Mouse (Mus musculus) limb, embryonic 13.5 days (tissue): ENCODE results near the gene Fcgrt. TPM values are rescaled to one million over a fixed set of nuclear protein-coding genes. Genes with fewer than 3 reads are reported as not detected.
"Not testable (repeated sequence)": the region's sequence is repeated elsewhere in the genome, so short reads cannot be mapped to it uniquely, and the experiment has no call there.

ENCODE experiments used
- ATAC-seq: fragments of 200-750 bp; cut with Nextera tagmentation; 2 replicates; pipeline ENCODE4 v1.8.0; 2017; ENCODE audit warnings: low read depth, moderate number of reproducible peaks, moderate TSS enrichment; ENCODE audit not compliant: low FRiP score
- H3K27ac ChIP-seq: fragments of 300-500 bp; sonication (generic); 2 replicates; pipeline ENCODE4 v1.5.1; 2015; ENCODE audit warnings: inconsistent platforms, mild to moderate bottlenecking, moderate library complexity
- H3K27me3 ChIP-seq: fragments of 300-500 bp; sonication (generic); 2 replicates; pipeline ENCODE4 v1.6.1; 2015; ENCODE audit warnings: mild to moderate bottlenecking, inconsistent platforms
- H3K36me3 ChIP-seq: fragments of 300-500 bp; sonication (generic); 2 replicates; pipeline ENCODE4 v1.6.1; 2015; ENCODE audit warnings: inconsistent platforms, mild to moderate bottlenecking, moderate library complexity
- H3K4me1 ChIP-seq: fragments of 300-500 bp; sonication (generic); 2 replicates; pipeline ENCODE4 v1.6.1; 2015; ENCODE audit warnings: inconsistent platforms
- H3K4me2 ChIP-seq: fragments of 300-500 bp; sonication (generic); replicated peaks from 2 replicates; pipeline ENCODE4 v1.6.1; 2015; ENCODE audit warnings: inconsistent platforms, mild to moderate bottlenecking, moderate library complexity
- H3K4me3 ChIP-seq: fragments of 300-500 bp; sonication (generic); 2 replicates; pipeline ENCODE4 v1.5.1; 2015; ENCODE audit warnings: moderate library complexity, mild to moderate bottlenecking, inconsistent platforms
- H3K9ac ChIP-seq: fragments of 300-500 bp; sonication (generic); 2 replicates; pipeline ENCODE4 v1.6.1; 2015; ENCODE audit warnings: mild to moderate bottlenecking, inconsistent platforms
- H3K9me3 ChIP-seq: fragments of 300-500 bp; sonication (generic); 2 replicates; pipeline ENCODE4 v1.6.1; 2016; ENCODE audit warnings: inconsistent platforms
- WGBS: fragments of 180-500 bp; shearing (Covaris S2); methylation state at CpG from one replicate; pipeline ENCODE4 v1.1.7; 2015; 5-methylcytosine and 5-hydroxymethylcytosine counted together
- polyA plus RNA-seq: library from polyadenylated mRNA; unstranded; fragments of >200 nt; fragmentation: Nextera tagmentation; extraction: Ambion mirVana; gene quantifications from 2 replicates; pipeline ENCODE4 v1.2.1, GENCODE M21; 2015

Gene Fcgrt
- polyA plus RNA-seq, 1 experiment from 2014 or later: 44.0 TPM

DNA sequence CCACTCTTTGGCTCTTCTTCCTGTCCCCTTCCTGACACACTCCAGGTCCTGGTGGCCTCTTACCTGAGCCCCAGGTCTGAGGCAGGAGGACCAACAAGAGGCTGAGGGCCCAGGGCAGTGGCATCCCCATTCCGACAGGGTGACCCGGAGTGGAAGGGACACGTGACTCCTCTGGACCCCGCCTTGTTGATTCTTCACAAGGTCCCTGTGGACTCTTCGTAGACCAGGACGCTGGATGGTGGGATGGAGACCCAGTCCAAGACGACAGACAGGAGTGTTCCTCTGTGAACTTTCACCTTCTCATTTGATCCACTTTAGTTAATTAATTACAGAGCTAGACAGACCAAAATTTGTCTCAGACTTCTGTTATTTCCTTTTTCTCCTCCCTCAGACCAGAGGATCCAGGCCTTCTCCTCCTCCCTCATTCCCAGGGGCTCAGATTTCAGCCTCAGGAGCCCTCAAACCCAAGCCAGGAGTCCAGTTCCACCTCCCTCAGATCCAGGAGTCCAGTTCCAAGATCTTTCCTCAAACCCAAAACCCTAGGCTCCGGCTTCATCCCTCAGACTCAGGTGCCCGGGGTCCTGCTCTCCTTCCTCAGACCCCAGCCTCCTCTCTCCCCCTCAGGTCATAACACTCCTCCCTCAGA is 588 bp downstream of the Fcgrt start:
- Histone ChIP-seq H3K9me3 (no peaks in the 10 kb centered on the region), H3K4me2 (peak overlapping the region; percentile 59), H3K36me3 (peaks cover 9% of the 10 kb centered on the region), H3K4me3 (peak overlapping the region; percentile 34), H3K9ac (peak overlapping the region; percentile 61), H3K4me1 (peaks cover 24% of the 10 kb centered on the region), H3K27me3 (no peaks in the 10 kb centered on the region), H3K27ac (peak overlapping the region; percentile 92)
- WGBS: 66% methylated on average over 9 of the region's 9 CpGs
- no peak for ATAC-seq

DNA sequence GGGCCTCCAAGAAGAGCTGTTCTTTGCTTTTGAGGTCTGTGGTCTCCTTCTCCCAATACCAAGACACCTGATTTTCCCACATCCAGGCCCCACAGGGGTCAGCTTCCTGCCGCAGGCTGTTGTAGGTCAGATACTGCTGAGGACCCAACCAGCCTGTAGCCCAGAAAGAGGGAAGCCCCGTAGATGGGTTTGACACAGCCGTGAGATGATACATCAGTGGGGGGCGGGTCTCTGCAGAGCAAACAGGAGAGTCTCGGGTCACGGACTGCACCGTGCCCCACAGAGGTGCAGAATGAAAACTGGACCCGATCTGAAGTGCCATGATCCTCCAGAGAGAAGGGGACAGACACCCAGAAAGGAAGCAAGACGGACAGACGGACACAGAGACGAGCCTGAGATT is 1.2 kb downstream of the Fcgrt start:
- no peaks in the 10 kb centered on the region for H3K9me3 ChIP-seq
- 87% methylated on average over 11 of the region's 11 CpGs for WGBS
- H3K36me3 ChIP-seq: peaks cover 10% of the 10 kb centered on the region

DNA sequence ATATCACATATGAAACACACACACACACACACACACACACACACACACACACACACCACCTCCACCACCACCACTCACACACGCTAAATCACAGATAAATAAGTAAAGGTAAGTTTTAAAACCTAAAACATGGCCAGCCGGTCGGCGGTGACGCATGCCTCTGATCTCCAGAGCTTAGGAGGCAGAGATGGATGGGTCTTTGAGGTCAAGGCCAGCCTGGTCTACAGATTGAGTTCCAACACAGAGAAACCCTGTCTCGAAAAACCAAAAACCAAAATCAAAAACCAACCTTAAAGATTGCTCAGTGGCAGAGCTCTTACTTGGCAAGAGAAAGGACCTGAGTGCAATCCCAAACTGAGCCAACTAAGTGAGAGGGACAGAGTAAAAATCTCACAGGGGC is 3.6 kb downstream of the Fcgrt start:
- Histone ChIP-seq H3K4me3 (no peak overlapping the region), H3K4me1 (peaks cover 26% of the 10 kb centered on the region), H3K9me3 (no peaks in the 10 kb centered on the region), H3K27ac (no peak overlapping the region), H3K27me3 (no peaks in the 10 kb centered on the region), H3K4me2 (no peak overlapping the region), H3K9ac (no peak overlapping the region), H3K36me3 (peaks cover 15% of the 10 kb centered on the region)
- WGBS: 89% methylated on average over 6 of the region's 6 CpGs
- ATAC-seq: no peak

More for the DNA sequence above, 1.2 kb downstream of the Fcgrt start:
- ATAC-seq: no peak
- H3K4me1 ChIP-seq: peaks cover 24% of the 10 kb centered on the region
- peak overlapping the region; percentile 34; the same call in 1 of the 2 replicates for H3K4me3 ChIP-seq
- peak overlapping the region; percentile 59 for H3K4me2 ChIP-seq
- H3K27me3 ChIP-seq: no peaks in the 10 kb centered on the region
- no peak overlapping the region; the same call in 1 of the 2 replicates for H3K9ac ChIP-seq
- no peak overlapping the region for H3K27ac ChIP-seq

DNA sequence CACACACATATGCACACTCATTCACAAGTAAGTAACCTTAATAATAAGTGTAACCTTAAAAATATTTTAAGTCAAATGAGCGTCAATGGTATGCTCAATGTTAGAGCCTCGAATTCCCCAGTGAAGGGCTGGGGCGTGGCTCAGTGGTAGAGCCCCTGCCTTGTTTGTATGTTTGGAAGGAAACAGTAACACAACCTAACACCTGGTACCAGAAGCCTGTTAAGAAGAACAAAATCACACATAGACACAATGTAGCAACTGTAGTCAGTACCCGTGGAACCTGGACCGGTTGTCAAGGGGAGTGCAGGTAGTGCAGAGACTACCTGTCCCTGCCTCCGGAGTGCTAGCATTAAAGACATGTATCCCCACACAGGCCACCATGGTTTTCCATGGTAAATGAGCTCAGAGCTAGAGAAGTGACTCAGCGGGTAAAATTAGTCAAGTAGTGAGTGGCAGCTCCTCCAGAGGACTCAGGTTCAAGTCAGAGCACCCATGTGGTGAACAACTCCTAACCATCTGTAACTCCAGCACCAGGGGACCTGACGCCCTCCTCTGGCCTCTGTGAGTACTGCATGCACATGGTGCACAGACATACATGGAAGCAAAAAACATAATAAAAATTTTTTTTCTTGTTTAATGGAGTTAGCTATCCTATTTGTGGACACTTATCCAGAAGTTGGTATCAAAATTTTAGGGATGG is 5.0 kb downstream of the Fcgrt start:
- H3K4me2 ChIP-seq: no peak overlapping the region
- peaks cover 16% of the 10 kb centered on the region for H3K36me3 ChIP-seq
- H3K27ac ChIP-seq: no peak overlapping the region
- H3K9me3 ChIP-seq: no peaks in the 10 kb centered on the region
- 91% methylated on average over 8 of the region's 8 CpGs for WGBS
- no peak for ATAC-seq
- peaks cover 30% of the 10 kb centered on the region for H3K4me1 ChIP-seq
- H3K4me3 ChIP-seq: no peak overlapping the region
- H3K9ac ChIP-seq: no peak overlapping the region
- no peaks in the 10 kb centered on the region for H3K27me3 ChIP-seq

DNA sequence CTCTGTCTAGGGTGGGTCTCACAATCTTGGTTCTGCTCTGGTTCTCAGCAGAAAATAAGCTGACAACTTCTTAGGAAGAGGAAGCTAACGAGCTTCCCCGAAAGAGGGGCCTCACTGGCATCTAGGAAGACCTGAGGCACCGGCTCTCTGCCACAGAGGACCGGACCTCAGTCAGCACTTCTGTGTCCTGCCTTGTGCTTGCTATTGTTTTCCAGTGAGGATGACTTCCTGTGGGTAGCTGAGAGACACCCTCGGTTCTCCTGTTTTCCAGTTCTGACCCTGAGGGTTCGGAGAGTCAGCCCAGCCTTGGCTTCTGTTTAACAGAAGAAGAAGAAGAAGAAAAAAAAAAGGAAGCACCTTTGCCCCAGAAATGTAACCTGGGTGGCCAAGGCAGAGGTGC is 6.2 kb downstream of the Fcgrt start:
- Histone ChIP-seq H3K36me3 (peaks cover 16% of the 10 kb centered on the region), H3K9ac (no peak overlapping the region), H3K27me3 (no peaks in the 10 kb centered on the region), H3K9me3 (no peaks in the 10 kb centered on the region), H3K27ac (no peak overlapping the region), H3K4me2 (no peak overlapping the region), H3K4me1 (peaks cover 31% of the 10 kb centered on the region), H3K4me3 (no peak overlapping the region)
- WGBS: 62% methylated on average over 6 of the region's 6 CpGs
- ATAC-seq: no peak

DNA sequence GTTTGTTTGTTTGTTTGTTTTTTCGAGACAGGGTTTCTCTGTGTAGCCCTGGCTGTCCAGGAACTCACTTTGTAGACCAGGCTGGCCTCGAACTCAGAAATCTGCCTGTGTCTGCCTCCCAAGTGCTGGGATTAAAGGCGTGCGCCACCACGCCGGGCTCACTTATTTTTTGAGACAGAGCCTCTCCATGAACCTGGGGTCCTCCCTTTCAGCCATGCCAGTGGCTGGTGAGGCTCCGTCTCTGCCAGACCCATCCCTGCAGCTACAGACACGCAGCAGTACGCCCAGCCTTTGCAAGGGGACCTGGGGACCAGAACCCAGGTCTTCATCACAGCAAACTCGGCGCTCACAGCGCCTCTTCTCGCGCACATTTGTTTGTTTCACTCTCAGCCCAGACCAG is 7.7 kb downstream of the Fcgrt start:
- H3K4me3 ChIP-seq, H3K9me3 ChIP-seq, H3K27ac ChIP-seq, H3K4me2 ChIP-seq, H3K27me3 ChIP-seq, H3K9ac ChIP-seq, ATAC-seq: not testable (repeated sequence)
- Histone ChIP-seq H3K36me3 (peaks cover 16% of the 10 kb centered on the region), H3K4me1 (peaks cover 27% of the 10 kb centered on the region)
- 96% methylated on average over 14 of the region's 14 CpGs for whole genome bisulfite sequencing

DNA sequence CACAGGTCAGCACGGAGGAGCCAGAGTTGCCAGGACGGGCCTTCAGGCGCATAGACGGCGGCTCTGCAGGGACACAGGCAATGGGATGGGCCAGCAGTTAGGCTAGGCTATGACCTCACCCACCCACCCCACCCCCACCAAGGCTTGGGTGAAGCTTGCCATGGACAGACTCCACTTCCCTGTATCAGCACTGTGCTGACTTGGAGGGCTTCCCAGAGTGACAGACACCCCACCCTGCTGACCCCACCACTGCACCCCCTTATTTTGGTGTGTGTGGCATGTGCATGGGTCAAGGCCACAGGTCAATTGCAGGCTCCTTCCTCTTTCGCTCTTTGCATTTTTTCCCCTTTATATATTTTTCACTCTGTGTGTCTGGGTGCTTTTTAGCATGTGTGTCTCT is 8.3 kb downstream of the Fcgrt start:
- 82% methylated on average over 6 of the region's 6 CpGs for WGBS
- no peaks in the 10 kb centered on the region for H3K27me3 ChIP-seq

DNA sequence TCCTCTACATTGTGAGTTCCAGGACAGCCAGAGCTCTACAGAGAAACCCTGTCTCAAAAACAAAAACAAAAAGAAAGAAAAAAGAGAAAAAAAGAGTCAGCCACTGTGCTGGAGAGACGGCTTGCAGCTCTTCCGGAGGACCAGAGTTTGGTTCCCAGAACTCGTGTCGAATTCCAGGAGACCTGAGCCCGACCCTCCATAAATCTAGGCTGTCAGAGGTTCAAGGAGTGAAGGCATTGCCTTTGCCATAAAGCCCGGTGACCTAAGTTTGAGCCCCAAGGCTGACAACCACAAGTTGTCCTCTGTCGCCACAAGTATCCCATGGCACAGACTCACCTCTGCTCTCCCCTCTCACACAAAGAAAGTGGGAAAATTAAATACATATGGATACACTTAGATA is 9.5 kb downstream of the Fcgrt start:
- peak overlapping the region; percentile 74 for H3K4me2 ChIP-seq

More for the DNA sequence above, 8.3 kb downstream of the Fcgrt start:
- Histone ChIP-seq H3K9ac (no peak overlapping the region), H3K9me3 (no peaks in the 10 kb centered on the region), H3K36me3 (peaks cover 17% of the 10 kb centered on the region), H3K4me2 (no peak overlapping the region), H3K27ac (no peak overlapping the region), H3K4me3 (no peak overlapping the region), H3K4me1 (peaks cover 33% of the 10 kb centered on the region)
- no peak for ATAC-seq

DNA sequence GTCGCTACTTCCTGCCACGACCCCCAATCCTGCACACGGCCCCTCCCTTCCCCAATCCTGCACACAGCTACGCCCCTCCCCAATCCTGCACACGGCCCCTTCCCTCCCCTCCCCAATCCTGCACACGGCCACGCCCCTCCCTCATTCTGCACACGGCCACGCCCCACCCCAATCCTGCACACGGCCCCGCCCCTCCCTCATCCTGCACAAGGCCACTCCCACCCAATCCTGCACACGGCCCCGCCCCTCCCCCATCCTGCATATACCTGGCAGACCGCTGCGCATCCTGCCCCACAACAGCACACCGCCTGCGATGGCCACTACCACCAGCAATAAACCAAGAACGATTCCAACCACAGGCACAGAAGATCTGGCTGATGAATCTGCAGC is 10.1 kb downstream of the Fcgrt start:
- Histone ChIP-seq H3K27ac (peak overlapping the region; percentile 96), H3K4me3 (no peak overlapping the region), H3K4me1 (peaks cover 40% of the 10 kb centered on the region), H3K9ac (no peak overlapping the region), H3K4me2 (peak overlapping the region; percentile 74), H3K36me3 (peaks cover 27% of the 10 kb centered on the region), H3K9me3 (no peaks in the 10 kb centered on the region), H3K27me3 (no peaks in the 10 kb centered on the region)
- no peak for ATAC-seq
- 25% methylated on average over 18 of the region's 18 CpGs for WGBS

More for the DNA sequence above, 9.5 kb downstream of the Fcgrt start:
- peaks cover 26% of the 10 kb centered on the region for H3K36me3 ChIP-seq
- peak overlapping the region; percentile 50; the same call in 1 of the 2 replicates for H3K9ac ChIP-seq
- no peak overlapping the region for H3K4me3 ChIP-seq
- no peaks in the 10 kb centered on the region for H3K27me3 ChIP-seq
- ATAC-seq: no peak
- H3K9me3 ChIP-seq: no peaks in the 10 kb centered on the region
- 5% methylated on average over 7 of the region's 7 CpGs for WGBS
- H3K27ac ChIP-seq: peak overlapping the region; percentile 96
- peaks cover 40% of the 10 kb centered on the region for H3K4me1 ChIP-seq

DNA sequence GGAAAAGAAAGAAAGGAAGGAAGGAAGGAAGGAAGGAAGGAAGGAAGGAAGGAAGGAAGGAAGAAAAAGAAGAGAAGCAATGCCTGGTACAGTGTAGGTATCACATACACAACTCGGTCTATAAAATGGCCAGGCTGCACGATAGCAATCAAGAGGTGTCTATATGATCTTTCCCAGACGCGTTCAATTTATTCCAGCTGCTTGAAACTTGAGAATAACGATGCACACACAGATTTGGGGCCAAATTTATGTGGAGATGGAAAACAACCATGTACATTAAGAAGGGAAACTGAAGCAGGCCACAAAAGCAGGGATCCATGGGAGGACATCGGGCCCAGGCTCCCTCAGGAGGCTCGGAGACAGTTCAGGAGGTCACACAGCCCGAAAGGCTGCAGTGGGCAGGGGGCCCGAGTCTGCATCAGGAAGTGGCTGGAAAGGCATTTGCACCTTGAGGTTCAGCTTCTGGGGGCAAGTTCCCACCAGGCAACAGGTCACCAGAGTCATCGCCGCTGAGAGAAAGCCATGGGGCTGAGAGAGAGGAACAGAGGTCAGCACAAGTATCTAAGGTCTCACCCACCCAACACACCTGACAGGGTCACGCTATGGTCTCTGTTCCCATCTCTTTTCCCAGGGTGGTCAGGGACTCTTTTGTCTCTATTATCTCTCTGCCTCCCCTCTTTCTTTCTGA is 10.7 kb downstream of the Fcgrt start:
- no peak for ATAC-seq
- peak overlapping the region; percentile 13; the same call in 1 of the 2 replicates for H3K4me3 ChIP-seq

DNA sequence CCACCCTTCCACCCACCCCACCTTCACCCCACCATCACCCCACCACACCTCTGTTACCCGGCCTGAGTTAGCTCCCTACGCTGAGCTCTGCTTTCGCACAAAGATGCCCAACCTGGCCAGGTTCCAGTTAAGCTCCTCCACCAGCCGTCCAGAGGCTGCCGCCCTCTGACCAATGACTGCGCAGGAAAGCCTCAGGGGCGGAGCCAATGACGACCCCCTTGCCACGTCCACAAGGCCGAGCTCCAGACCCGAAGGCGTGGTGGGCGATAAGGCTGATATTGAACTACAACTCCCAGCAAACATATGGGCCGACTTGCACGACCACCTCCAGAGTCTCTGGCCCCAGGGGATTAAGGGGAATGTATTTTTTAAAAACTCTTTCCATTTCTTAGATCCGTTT is 11.6 kb downstream of the Fcgrt start, which contains the start of gene Rcn3:
Rcn3 (minus strand) TSS at position 174 of the 400 bp plus-strand sequence.
- Histone ChIP-seq H3K4me3 (peak within 1 kb of the TSS; percentile 72), H3K27ac (peak within 1 kb of the TSS; percentile 96), H3K4me2 (peak within 1 kb of the TSS; percentile 74), H3K4me1 (peaks cover 40% of the 10 kb centered on the region), H3K9ac (peak within 1 kb of the TSS; percentile 92), H3K9me3 (no peaks in the 10 kb centered on the region), H3K36me3 (peaks cover 35% of the 10 kb centered on the region), H3K27me3 (no peaks in the 10 kb centered on the region)
- 0% methylated on average over 16 of the region's 16 CpGs for WGBS
- peak; percentile 94 for ATAC-seq

More for the DNA sequence above, 10.7 kb downstream of the Fcgrt start:
- peak overlapping the region; percentile 74 for H3K4me2 ChIP-seq
- H3K27ac ChIP-seq: peak overlapping the region; percentile 96
- H3K9ac ChIP-seq: no peak overlapping the region
- peaks cover 40% of the 10 kb centered on the region for H3K4me1 ChIP-seq
- peaks cover 27% of the 10 kb centered on the region for H3K36me3 ChIP-seq
- no peaks in the 10 kb centered on the region for H3K27me3 ChIP-seq
- H3K9me3 ChIP-seq: no peaks in the 10 kb centered on the region
- WGBS: 17% methylated on average over 12 of the region's 12 CpGs
